Mouse (Mus musculus) E14TG2a.4 (cell line): ENCODE measurements around the gene Chuk.

Experiments used
- CTCF ChIP-seq: conservative IDR thresholded peaks from 2 replicates; pipeline ENCODE4 v1.5.1; 2014; ENCODE audit warnings: low read length
- POU5F1 ChIP-seq: IDR thresholded peaks from 2 replicates; pipeline ENCODE4 v1.6.1; 2014; ENCODE audit warnings: low read length, borderline replicate concordance

- TF ChIP-seq CTCF (no peak), POU5F1 (no peak)
Measured at GRCm38 (mm10) chr19:44146951-44147350, 39.7 kb upstream of the Chuk start.
